Mouse (Mus musculus) E14TG2a.4 (cell line): Measurements from ENCODE around the gene Mrgprh.

ENCODE experiments used
- CTCF ChIP-seq: conservative IDR thresholded peaks from 2 replicates; pipeline ENCODE4 v1.5.1; 2014; ENCODE audit warnings: low read length
- NANOG ChIP-seq: IDR thresholded peaks from 2 replicates; pipeline ENCODE4 v1.6.1; 2014; ENCODE audit warnings: borderline replicate concordance, low read length, mixed read lengths
- POU5F1 ChIP-seq: IDR thresholded peaks from 2 replicates; pipeline ENCODE4 v1.6.1; 2014; ENCODE audit warnings: low read length, borderline replicate concordance

DNA sequence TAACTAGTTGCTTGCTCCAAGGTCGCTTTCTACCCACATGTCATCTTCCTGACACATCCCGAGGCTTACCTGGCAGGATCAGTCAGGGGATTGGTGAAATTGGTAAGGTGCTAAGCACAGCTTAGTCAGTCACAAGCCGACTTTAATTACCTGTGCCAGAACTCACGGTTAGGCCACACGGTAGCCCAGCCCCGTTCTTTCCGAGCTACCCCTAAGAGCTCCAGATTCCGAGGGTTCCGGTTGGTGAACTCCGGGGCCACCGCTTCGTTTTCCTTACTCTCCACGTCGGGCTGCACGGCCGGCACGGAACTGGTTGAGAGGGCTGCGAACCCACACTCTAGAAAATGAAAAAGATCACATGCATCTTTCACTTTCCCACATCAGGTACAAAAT lies 39.6 kb downstream of the Mrgprh start, which contains the start of gene Tcp1:
- no peak for TF ChIP-seq CTCF
- no peak for TF ChIP-seq POU5F1
- no peak for TF ChIP-seq NANOG
